Mouse (Mus musculus) bone marrow macrophage, adult 2 months (primary cell): ENCODE results near the gene Magi2.

Experiments used
- CTCF ChIP-seq: IDR thresholded peaks from 2 replicates; pipeline ENCODE4 v1.5.1; 2012; ENCODE audit warnings: low read depth, mild to moderate bottlenecking, low read length, moderate library complexity
- POLR2A ChIP-seq: IDR thresholded peaks from 2 replicates; pipeline ENCODE4 v1.6.1; 2012; ENCODE audit warnings: mild to moderate bottlenecking, low read depth, low read length, borderline replicate concordance

- no peak for TF ChIP-seq POLR2A
- TF ChIP-seq CTCF, result no peak
Measured at GRCm38 (mm10) chr5:19241797-19242196, 15.0 kb downstream of the Magi2 start.
